Mouse (Mus musculus) intestine, embryonic 16.5 days (tissue): ENCODE measurements around the gene Tmpo. TPM values are rescaled to one million over a fixed set of nuclear protein-coding genes. Genes with fewer than 3 reads are reported as not detected.
A peak's percentile ranks its signal among the peaks of the same experiment; 100 is the strongest.

Experiments used
- ATAC-seq: fragments of 200-750 bp; cut with Nextera tagmentation; 2 replicates; pipeline ENCODE4 v1.8.0; 2017; ENCODE audit warnings: moderate TSS enrichment, moderate library complexity
- H3K27ac ChIP-seq: fragments of 300-500 bp; sonication (generic); 2 replicates; pipeline ENCODE4 v1.5.1; 2014; ENCODE audit warnings: mild to moderate bottlenecking, low read length
- H3K27me3 ChIP-seq: fragments of 300-500 bp; sonication (generic); replicated peaks from 2 replicates; pipeline ENCODE4 v1.6.1; 2014; ENCODE audit warnings: low read length, control low read depth, mixed read lengths; ENCODE audit not compliant: control insufficient read depth, insufficient read depth
- H3K36me3 ChIP-seq: fragments of 300-500 bp; sonication (generic); 2 replicates; pipeline ENCODE4 v1.6.1; 2014; ENCODE audit warnings: low read length, control low read depth; ENCODE audit not compliant: control insufficient read depth, insufficient read depth
- H3K4me1 ChIP-seq: fragments of 300-500 bp; sonication (generic); 2 replicates; pipeline ENCODE4 v1.6.1; 2014; ENCODE audit warnings: low read length, control low read depth, mixed read lengths; ENCODE audit not compliant: control insufficient read depth, insufficient read depth
- H3K4me2 ChIP-seq: fragments of 300-500 bp; sonication (generic); 2 replicates; pipeline ENCODE4 v1.6.1; 2014; ENCODE audit warnings: low read depth, low read length, control low read depth
- H3K4me3 ChIP-seq: fragments of 300-500 bp; sonication (generic); 2 replicates; pipeline ENCODE4 v1.5.1; 2014; ENCODE audit warnings: mild to moderate bottlenecking, low read length
- H3K9ac ChIP-seq: fragments of 300-500 bp; sonication (generic); 2 replicates; pipeline ENCODE4 v1.6.1; 2014; ENCODE audit warnings: low read depth, low read length
- H3K9me3 ChIP-seq: fragments of 300-500 bp; sonication (generic); 2 replicates; pipeline ENCODE4 v1.6.1; 2016; ENCODE audit warnings: low read length, control low read depth; ENCODE audit not compliant: control insufficient read depth
- WGBS: fragments of 180-500 bp; shearing (Covaris S2); extraction: QIAGEN DNeasy Blood & Tissue Kit; methylation state at CpG from one replicate; pipeline ENCODE4 v1.1.7; 2014; 5-methylcytosine and 5-hydroxymethylcytosine counted together
- polyA plus RNA-seq: library from polyadenylated mRNA; unstranded; fragments of >200 nt; fragmentation: Nextera tagmentation; extraction: Ambion mirVana; gene quantifications from 2 replicates; pipeline ENCODE4 v1.2.1, GENCODE M21; 2015

Tmpo gene
- 110 and 111 TPM in 2 replicates for polyA plus RNA-seq

DNA sequence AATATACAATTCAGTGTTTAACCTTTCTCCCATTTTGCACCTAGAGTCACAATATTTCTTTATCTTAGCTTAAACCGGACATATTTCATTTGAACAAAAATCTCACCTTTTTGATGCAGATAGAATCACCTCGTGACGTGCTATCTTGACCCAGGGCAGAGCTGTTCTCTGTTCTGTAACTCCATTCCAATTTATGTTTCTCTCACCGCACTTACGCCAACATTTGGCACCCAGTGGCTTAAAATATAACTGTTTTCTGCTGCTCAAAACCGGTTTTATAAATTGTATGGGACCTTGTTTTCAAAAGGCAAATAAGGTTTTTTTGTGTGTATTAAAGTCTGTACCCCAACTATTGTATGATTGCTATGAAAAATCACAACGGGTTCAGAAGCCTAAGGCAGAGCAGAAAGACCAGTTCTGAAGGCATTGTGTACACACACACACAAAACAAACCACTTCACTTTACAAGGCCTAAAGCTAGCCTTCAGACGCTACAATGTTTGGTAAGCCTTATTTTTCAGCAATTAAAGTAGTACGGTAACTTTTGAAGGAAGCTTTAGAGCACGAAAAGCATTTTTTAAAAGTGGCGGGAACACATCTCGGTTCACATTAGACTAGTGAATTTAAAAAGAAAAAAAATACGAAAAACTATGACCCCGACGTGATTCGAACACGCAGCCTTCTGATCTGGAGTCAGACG lies at the start of gene Tmpo:
Gene Tmpo (minus strand): TSS at position 555 of the 700 bp plus-strand sequence.
- peaks cover 12% of the 10 kb centered on the region for H3K4me1 ChIP-seq
- H3K27ac ChIP-seq: peak within 1 kb of the TSS; percentile 99
- ATAC-seq: peak; percentile 3; the same call in 1 of the 2 replicates
- peak within 1 kb of the TSS; percentile 57 for H3K4me3 ChIP-seq
- peak within 1 kb of the TSS; percentile 78 for H3K9ac ChIP-seq
- peak within 1 kb of the TSS; percentile 65 for H3K4me2 ChIP-seq
- 6% methylated on average over 18 of the region's 18 CpGs for WGBS
- H3K9me3 ChIP-seq: no peaks in the 10 kb centered on the region
- no peaks in the 10 kb centered on the region for H3K36me3 ChIP-seq
- no peaks in the 10 kb centered on the region for H3K27me3 ChIP-seq

DNA sequence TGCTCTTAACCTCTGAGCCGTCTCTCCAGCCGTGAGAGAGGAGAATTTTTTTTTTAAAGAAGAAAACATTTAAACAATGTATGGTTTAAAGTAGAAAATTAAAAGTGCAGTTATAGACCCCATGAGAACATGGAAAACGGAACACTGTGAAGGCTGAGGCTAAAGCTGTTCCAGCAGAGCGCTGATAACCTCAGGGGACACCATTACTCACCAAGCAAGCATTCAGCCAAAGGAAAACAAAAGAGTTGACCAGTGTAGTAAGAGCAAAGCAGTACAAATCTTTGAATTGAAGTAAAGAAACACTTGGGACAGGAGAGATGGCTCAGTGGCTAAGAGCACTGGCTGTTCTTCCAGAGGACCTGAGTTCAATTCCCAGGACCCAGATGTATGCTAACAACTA lies 49.3 kb upstream of the Tmpo start:
- H3K27me3 ChIP-seq: no peaks in the 10 kb centered on the region
- ATAC-seq: no peak
- 43% methylated on average over 4 of the region's 4 CpGs for WGBS
- no peaks in the 10 kb centered on the region for H3K36me3 ChIP-seq
- H3K27ac ChIP-seq: peak overlapping the region; percentile 80; the same call in 1 of the 2 replicates
- no peak overlapping the region for H3K9ac ChIP-seq
- H3K4me3 ChIP-seq: no peak overlapping the region
- no peak overlapping the region for H3K4me2 ChIP-seq
- H3K9me3 ChIP-seq: no peaks in the 10 kb centered on the region
- H3K4me1 ChIP-seq: no peaks in the 10 kb centered on the region

DNA sequence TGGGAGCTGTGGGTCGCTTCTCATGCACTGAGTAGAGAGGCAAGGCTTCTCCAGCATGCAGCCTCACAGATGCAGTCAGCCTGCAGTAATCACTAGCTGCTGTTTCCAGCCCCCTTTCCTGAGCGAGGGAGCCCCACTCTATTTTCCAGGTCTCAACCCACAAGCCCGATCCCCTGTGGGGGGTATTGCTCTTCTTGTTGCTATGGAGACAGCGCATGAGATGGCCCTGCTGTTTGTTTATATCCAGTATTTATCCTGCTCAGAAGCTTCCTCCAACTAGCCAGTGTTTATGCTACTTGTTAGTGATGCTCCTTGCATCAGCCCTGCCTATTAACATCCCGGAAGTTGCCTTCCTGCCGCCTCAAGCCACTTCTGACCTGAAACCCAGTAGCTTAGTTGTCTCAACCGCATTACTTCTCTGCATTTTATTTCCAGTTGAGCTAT lies 48.4 kb upstream of the Tmpo start:
- 0 out of 2 replicates have a peak overlapping the region, but pooled peaks have one; percentile 11 for H3K4me3 ChIP-seq
- H3K27me3 ChIP-seq: no peaks in the 10 kb centered on the region
- H3K27ac ChIP-seq: peak overlapping the region; percentile 80

DNA sequence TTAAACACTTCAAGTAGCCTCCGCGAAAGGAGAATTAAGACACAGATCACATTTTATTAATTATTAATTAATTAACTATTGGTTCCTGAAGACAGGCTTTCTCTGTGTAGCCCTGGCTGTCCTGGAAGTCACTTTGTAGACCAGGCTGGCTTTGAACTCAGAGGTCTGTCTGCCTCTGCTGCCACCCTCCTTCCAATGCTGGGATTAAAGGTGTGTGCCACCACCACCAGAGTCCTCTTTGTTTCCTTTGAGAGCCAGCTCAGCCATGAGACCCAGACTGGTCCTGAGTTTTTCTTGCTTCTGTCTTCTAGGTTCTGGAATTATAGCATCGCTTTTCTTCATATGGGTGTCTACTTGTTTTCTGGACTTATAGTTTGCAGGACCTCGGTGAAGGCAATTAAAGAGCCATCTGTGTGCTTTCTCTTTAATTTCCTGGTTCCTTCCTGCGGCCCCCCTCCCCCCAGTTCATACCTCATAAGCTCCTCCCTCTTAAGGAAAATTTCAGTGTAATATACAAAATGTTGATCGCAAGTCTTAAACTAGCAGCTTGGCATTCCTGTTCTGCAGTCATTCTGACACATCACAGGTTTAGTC lies 47.9 kb upstream of the Tmpo start:
- Histone ChIP-seq H3K4me2 (peak overlapping the region; percentile 20), H3K27me3 (no peaks in the 10 kb centered on the region), H3K4me1 (no peaks in the 10 kb centered on the region), H3K36me3 (no peaks in the 10 kb centered on the region), H3K9me3 (no peaks in the 10 kb centered on the region), H3K9ac (no peak overlapping the region; the same call in 1 of the 2 replicates), H3K4me3 (0 out of 2 replicates have a peak overlapping the region, but pooled peaks have one; percentile 11), H3K27ac (peak overlapping the region; percentile 80)
- 47% methylated on average over 6 of the region's 6 CpGs for WGBS
- ATAC-seq: peak; percentile 56

More for the DNA sequence above, 48.4 kb upstream of the Tmpo start:
- Histone ChIP-seq H3K4me2 (peak overlapping the region; percentile 20), H3K4me1 (no peaks in the 10 kb centered on the region), H3K36me3 (no peaks in the 10 kb centered on the region), H3K9ac (no peak overlapping the region; the same call in 1 of the 2 replicates), H3K9me3 (no peaks in the 10 kb centered on the region)
- peak; percentile 80 for ATAC-seq
- WGBS: 25% methylated on average over 7 of the region's 7 CpGs

DNA sequence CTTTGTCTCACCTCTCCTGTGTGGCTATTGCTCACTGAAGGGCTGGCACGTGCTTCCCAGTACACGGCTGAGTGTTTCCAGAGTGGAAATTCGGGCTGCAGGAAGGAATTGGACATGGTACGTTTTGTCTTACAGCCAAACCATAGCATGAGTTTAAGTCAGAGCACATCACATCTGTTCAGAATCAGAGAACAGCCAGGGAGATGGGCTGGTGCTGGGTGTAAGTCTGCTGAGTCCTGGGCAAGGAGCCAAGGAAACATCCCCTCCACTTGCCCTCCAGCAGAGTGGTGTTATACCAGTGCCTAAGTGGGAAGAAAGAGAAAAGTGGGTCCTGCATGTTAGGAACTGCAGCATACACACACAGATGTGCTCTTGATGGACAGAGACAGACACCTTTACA lies 45.9 kb upstream of the Tmpo start:
- ATAC-seq: no peak
- 51% methylated on average over 4 of the region's 4 CpGs for WGBS
- Histone ChIP-seq H3K36me3 (no peaks in the 10 kb centered on the region), H3K27me3 (no peaks in the 10 kb centered on the region), H3K9me3 (no peaks in the 10 kb centered on the region), H3K4me3 (no peak overlapping the region), H3K4me2 (no peak overlapping the region), H3K27ac (0 out of 2 replicates have a peak overlapping the region, but pooled peaks have one; percentile 36), H3K4me1 (peaks cover 10% of the 10 kb centered on the region; the same call in 1 of the 2 replicates), H3K9ac (no peak overlapping the region)

DNA sequence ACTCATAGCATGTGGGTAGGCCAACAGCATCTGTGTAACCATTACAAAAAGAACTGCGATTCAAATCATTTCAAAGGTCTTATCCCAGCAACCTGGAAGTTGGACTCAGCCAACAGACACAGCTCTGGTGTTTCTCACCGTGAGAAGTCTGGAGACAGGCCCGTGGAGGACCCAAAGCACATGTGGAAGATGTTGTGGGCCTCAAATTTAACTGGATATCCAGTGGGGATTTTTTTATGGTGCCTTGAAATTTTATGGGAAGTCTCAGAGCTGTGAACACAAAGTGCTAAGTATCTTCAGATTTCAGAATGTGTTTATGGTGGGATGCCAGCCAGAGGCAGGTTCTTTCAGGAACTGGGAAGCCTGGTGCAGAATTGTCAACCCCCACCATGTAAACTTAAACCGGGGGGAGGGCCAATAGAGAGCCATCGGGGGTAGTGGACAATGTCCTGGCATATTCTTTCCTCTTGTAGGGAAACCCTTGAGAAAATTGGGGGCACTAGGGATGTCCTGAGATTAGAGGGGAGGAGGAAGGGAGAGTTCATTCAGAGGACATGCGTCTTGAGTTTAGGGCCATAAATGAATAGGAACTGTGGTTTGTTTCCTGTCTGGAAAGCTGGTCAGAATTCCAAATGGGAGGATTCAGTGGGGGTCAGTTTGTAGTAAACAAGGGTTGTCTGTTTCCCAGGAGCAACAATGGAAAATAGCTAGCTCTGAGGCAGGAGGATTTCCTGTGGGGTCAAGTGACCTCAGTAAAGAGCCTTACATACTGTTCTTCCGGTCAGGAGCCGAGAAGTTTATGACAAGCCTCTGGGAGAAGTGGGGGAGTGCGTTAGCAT lies 41.5 kb upstream of the Tmpo start:
- Histone ChIP-seq H3K4me2 (no peak overlapping the region), H3K36me3 (no peaks in the 10 kb centered on the region), H3K4me1 (peaks cover 10% of the 10 kb centered on the region; the same call in 1 of the 2 replicates), H3K9me3 (no peaks in the 10 kb centered on the region), H3K27me3 (no peaks in the 10 kb centered on the region), H3K4me3 (no peak overlapping the region), H3K9ac (no peak overlapping the region), H3K27ac (peak overlapping the region; percentile 57)
- 46% methylated on average over 9 of the region's 9 CpGs for WGBS
- peak; percentile 48; the same call in 1 of the 2 replicates for ATAC-seq

DNA sequence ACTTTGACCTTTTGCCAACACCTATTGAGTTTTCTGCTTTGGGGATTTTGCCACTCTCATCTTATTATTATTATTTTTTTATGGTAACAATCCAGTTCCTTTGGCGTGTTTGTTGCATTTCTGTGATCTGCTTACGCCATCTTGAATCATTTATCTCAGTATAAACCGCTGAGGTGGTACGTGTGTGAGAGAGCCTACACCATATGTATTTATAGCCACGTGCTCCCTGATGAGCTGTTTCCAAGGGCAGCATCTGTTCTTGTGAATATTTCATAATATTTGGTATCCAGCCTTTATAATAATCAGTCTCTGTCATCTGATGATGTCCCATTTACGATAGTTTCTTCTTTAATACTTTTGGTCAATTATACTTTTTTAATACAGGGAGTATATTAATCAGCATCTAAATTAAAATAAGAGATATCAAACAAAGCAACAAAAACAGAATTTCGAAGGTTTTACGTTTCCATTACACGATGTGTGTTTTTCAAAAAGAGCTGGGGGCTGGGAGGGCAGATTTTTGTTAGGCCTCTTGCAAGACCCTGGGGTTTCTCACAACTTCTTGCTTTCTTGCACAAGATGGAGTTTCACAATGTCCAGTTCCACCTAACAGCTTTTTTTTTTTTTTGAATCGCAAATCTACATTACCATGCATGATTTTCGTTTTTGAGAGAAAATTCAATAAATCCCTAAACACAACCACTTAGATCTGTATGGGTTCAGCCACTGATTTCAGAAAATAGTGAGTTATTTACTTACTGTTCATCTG lies 28.0 kb upstream of the Tmpo start:
- no peak overlapping the region for H3K9ac ChIP-seq
- H3K9me3 ChIP-seq: no peaks in the 10 kb centered on the region
- 82% methylated on average over 11 of the region's 11 CpGs for WGBS
- H3K27ac ChIP-seq: no peak overlapping the region
- ATAC-seq: no peak
- H3K36me3 ChIP-seq: no peaks in the 10 kb centered on the region
- H3K4me3 ChIP-seq: no peak overlapping the region
- no peaks in the 10 kb centered on the region for H3K4me1 ChIP-seq
- no peak overlapping the region for H3K4me2 ChIP-seq
- H3K27me3 ChIP-seq: no peaks in the 10 kb centered on the region

DNA sequence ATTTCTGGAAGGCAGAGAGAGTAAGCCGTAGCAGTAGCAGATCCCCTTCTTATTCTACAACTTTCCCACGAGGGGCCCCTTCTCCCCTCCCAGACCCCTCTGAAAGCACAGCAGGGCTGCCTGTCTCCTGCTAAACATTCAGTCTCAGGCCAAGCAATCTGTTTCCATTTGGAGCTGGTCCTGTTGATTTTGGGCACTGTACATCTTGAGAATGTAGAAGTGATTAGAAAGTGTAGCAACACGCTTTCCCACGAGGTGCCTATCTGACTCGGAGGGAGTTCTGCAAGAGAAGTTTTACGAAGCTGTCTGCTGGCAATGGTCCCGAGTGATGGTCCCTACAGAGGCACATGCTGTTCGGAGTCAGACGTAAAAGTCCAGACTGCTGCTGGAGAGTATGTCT lies 27.3 kb upstream of the Tmpo start:
- H3K36me3 ChIP-seq: no peaks in the 10 kb centered on the region
- no peak for ATAC-seq
- no peaks in the 10 kb centered on the region for H3K4me1 ChIP-seq
- H3K9ac ChIP-seq: no peak overlapping the region
- no peaks in the 10 kb centered on the region for H3K27me3 ChIP-seq
- no peak overlapping the region for H3K27ac ChIP-seq
- H3K9me3 ChIP-seq: no peaks in the 10 kb centered on the region
- no peak overlapping the region for H3K4me2 ChIP-seq
- WGBS: 56% methylated on average over 9 of the region's 9 CpGs
- no peak overlapping the region for H3K4me3 ChIP-seq
